Mouse (Mus musculus) layer of hippocampus, postnatal 14 days (tissue): Measurements from ENCODE around the gene Asic5. TPM values are rescaled to one million over a fixed set of nuclear protein-coding genes. Genes with fewer than 3 reads are reported as not detected.

Experiments
- total RNA-seq, 2 experiments: library from RNA; stranded (reverse); gene quantifications; 2 replicates each; pipeline ENCODE4 v1.2.3; 2021

The Asic5 gene
- total RNA-seq, 2 experiments from 2014 or later, result not detected

Other genes with a start within 250 kb of the Asic5 start
- gene Ctso, start 49.7 kb upstream of the Asic5 start, total RNA-seq, result 10 to 100 TPM; 16.8 to 18.4 TPM
- gene Tdo2, start 6.1 kb upstream of the Asic5 start, total RNA-seq, result 10 to 100 TPM in 1 of 2 experiments, 1 to 10 TPM in 1; 9.8 to 10.6 TPM
- gene Gucy1b1, start 92.4 kb downstream of the Asic5 start, total RNA-seq, result 100 to 1,000 TPM; 103 to 108 TPM
- gene Gucy1a1, start 163.5 kb downstream of the Asic5 start, total RNA-seq, result 10 to 100 TPM; 22.1 to 23.8 TPM